Mouse (Mus musculus) hindbrain, embryonic 10.5 days (tissue): ENCODE results near the gene Cenpx. TPM values are rescaled to one million over a fixed set of nuclear protein-coding genes. Genes with fewer than 3 reads are reported as not detected.

Source experiments
- DNase-seq: peaks from one replicate; pipeline ENCODE4 v3.0.0-alpha.2; 2017; ENCODE audit warnings: low spot score
- H3K27ac ChIP-seq: fragments of 300-500 bp; sonication (generic); 2 replicates; pipeline ENCODE4 v1.5.1; 2016; ENCODE audit warnings: mild to moderate bottlenecking, moderate library complexity
- H3K27me3 ChIP-seq: fragments of 300-500 bp; sonication (generic); 2 replicates; pipeline ENCODE4 v1.6.1; 2016; ENCODE audit warnings: mild to moderate bottlenecking; ENCODE audit not compliant: poor library complexity, insufficient read depth, severe bottlenecking
- H3K36me3 ChIP-seq: fragments of 300-500 bp; sonication (generic); 2 replicates; pipeline ENCODE4 v1.6.1; 2016; ENCODE audit warnings: mild to moderate bottlenecking, moderate library complexity
- H3K4me1 ChIP-seq: fragments of 300-500 bp; sonication (generic); replicated peaks from 2 replicates; pipeline ENCODE4 v1.6.1; 2016; ENCODE audit warnings: mild to moderate bottlenecking
- H3K4me3 ChIP-seq: fragments of 300-500 bp; sonication (generic); 2 replicates; pipeline ENCODE4 v1.5.1; 2016; ENCODE audit warnings: mild to moderate bottlenecking, moderate library complexity
- H3K9me3 ChIP-seq: fragments of 300-500 bp; sonication (generic); 2 replicates; pipeline ENCODE4 v1.6.1; 2016; ENCODE audit warnings: mild to moderate bottlenecking, moderate library complexity
- WGBS: fragments of 180-500 bp; shearing (Covaris S2); methylation state at CpG from one replicate; pipeline ENCODE4 v1.1.7; 2016; 5-methylcytosine and 5-hydroxymethylcytosine counted together
- polyA plus RNA-seq: library from polyadenylated mRNA; unstranded; fragments of >200 nt; fragmentation: Nextera tagmentation; extraction: Ambion mirVana; gene quantifications from 2 replicates; pipeline ENCODE4 v1.2.1, GENCODE M21; 2016

Cenpx gene
- polyA plus RNA-seq, 1 experiment from 2014 or later: 137 TPM

DNA sequence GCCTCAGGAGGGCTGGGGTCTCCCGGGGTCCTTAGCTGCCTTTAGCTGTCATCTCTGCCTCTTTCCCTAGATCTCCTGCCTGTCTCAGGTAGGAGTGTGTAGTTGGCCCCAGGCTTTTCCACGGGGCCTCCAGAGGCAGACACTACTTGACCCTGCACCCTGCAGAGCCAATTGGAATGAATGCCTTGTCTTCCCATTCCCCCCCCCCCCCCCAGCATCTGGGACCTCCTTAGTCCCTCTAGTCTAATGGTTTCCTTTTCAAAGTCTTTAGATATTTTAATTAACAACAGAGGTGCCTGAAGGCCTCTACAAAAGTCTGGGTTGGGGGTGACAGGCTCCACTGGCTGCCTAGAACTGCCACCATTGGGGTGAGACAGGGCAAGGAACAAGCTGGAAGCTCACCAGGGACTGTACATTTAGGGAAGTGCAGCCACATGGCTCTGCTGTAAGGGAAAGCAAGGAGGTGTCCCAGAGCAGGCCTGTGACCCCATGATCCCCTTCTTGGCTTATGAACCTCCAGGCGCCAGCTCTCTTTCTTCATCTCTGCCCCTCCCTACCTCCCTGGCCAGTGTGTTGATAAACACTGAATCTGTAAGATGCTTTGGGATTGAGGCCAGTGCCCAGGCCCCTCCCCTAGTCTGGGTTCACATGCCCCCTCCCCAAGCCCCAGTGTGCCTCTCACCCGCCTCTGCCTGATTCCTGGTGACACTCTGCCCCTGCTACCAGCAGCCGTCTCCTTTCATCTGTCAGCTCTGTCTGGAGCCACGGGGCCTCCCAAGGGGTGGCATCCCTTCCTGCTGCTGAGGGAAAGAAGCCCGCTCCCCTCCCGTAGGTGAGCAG is 8.8 kb downstream of the Cenpx start:
- H3K9me3 ChIP-seq: no peaks in the 10 kb centered on the region
- H3K4me1 ChIP-seq: peaks cover 64% of the 10 kb centered on the region
- DNase-seq: peak; percentile 51
- peaks cover 14% of the 10 kb centered on the region for H3K27me3 ChIP-seq
- 11% methylated on average over 8 of the region's 8 CpGs for WGBS
- peak overlapping the region; percentile 16; the same call in 1 of the 2 replicates for H3K4me3 ChIP-seq
- peaks cover 71% of the 10 kb centered on the region for H3K36me3 ChIP-seq
- peak overlapping the region; percentile 87 for H3K27ac ChIP-seq

DNA sequence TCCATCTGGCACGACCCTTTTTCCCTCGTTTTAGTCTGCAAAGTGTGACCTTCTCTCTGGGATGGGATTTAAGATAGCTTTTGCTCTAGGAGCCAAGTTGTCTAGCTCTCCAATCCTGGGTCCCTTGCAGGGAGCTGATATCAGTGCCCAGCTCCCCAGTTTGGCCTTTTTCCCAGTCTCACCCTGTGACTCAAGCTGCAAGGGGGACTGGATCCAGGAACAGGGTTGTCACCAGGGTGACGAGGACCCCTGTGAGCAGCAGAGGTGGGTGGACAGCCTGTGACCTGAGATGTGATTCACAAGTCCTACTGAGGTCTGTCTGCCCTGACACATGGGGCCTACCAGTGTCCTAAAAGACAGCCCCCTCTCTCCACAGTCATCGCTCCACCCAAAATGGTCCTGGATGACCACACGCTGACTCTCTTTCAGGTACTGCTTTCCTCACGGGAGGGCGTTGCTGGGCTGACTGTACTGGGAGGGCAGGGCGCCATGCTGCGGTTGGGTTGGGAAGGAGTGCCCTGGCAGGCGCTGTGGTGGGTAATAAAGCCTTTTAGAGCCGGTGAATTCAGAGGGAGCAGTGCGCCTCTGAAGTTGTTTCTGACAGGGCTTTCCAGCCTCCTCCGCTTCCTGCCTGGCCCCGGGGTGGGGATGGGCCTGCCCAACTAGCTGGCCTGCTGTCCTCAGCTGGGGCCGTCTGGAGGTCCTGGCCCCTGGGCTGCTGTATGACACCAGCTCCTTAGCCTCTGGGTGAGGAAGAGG is 9.7 kb downstream of the Cenpx start:
- no peak for DNase-seq
- Histone ChIP-seq H3K27me3 (peaks cover 14% of the 10 kb centered on the region), H3K4me3 (peak overlapping the region; percentile 16; the same call in 1 of the 2 replicates), H3K4me1 (peaks cover 66% of the 10 kb centered on the region), H3K27ac (peak overlapping the region; percentile 87), H3K9me3 (no peaks in the 10 kb centered on the region), H3K36me3 (peaks cover 71% of the 10 kb centered on the region)
- WGBS: 33% methylated on average over 15 of the region's 15 CpGs

DNA sequence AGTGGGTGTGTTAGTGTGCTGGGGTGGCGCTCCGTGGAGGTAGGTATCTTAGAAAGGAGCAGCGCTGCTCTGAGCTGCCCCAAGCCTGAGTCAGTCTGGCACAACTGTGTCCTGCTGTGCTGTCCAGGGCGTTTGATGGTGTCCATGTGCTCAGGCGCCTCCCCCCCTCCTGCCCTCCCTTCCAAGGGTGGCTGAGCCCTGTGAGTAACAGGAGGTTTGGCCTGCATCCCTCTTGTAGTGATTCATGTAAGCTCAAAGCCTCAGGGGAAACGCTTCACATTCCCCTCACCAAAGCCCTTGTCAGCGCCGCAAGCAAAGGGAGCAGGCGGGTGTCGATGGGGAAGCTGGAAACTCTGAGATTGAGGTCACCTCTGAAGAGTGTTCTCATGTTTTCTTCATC is 15.8 kb downstream of the Cenpx start:
- peaks cover 50% of the 10 kb centered on the region for H3K4me1 ChIP-seq
- no peaks in the 10 kb centered on the region for H3K27me3 ChIP-seq
- DNase-seq: no peak
- no peak overlapping the region for H3K4me3 ChIP-seq
- H3K9me3 ChIP-seq: no peaks in the 10 kb centered on the region; the same call in 1 of the 2 replicates
- H3K27ac ChIP-seq: 0 out of 2 replicates have a peak overlapping the region, but pooled peaks have one; percentile 40
- H3K36me3 ChIP-seq: peaks cover 96% of the 10 kb centered on the region
- 65% methylated on average over 10 of the region's 10 CpGs for WGBS

DNA sequence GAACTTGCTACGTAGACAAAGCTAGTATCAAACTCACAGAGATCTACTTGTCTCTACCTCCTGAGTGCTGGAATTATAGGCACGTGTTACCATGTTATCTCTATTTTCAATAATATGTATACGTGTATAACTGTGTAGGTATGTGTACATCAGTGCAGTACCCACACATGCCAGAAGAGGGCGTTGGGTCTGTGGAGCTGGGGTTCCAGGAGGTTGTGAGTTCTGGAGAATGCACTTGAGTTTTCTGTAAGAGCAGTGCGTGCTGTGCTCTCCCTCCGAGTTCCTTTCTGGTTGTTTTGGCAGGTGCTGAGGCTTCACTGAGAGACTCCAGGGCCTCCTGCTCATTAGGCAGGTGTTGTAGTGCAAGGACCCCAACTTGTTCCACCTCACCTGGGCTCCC is 17.0 kb downstream of the Cenpx start:
- H3K9me3 ChIP-seq: no peaks in the 10 kb centered on the region; the same call in 1 of the 2 replicates
- no peak for DNase-seq
- 91% methylated on average over 6 of the region's 6 CpGs for WGBS

DNA sequence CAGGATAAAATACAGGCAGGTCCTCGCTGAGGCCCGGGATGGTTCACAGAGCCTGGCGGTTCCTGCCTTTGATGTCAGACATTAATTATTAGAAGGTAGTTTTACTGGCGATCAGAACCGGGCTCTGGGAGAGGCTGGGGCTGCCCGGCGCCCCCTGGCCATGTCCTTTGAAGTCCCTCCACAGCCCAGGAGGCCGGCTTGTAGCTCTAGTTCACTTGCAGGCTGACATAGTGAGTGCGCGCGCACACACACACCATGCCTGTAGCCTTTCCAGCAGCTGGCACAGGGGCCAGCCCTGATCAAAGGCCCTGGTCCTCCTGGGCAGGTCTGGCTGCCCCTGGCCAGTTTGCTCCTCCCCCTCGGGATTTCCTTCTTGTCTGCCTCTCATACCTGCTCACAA is 17.9 kb downstream of the Cenpx start:
- no peaks in the 10 kb centered on the region for H3K27me3 ChIP-seq
- H3K9me3 ChIP-seq: no peaks in the 10 kb centered on the region; the same call in 1 of the 2 replicates
- H3K4me3 ChIP-seq: peak overlapping the region; percentile 23; the same call in 1 of the 2 replicates

More for the DNA sequence above, 17.0 kb downstream of the Cenpx start:
- peaks cover 50% of the 10 kb centered on the region for H3K4me1 ChIP-seq
- no peaks in the 10 kb centered on the region for H3K27me3 ChIP-seq
- H3K27ac ChIP-seq: no peak overlapping the region
- peaks cover 97% of the 10 kb centered on the region for H3K36me3 ChIP-seq
- no peak overlapping the region for H3K4me3 ChIP-seq

DNA sequence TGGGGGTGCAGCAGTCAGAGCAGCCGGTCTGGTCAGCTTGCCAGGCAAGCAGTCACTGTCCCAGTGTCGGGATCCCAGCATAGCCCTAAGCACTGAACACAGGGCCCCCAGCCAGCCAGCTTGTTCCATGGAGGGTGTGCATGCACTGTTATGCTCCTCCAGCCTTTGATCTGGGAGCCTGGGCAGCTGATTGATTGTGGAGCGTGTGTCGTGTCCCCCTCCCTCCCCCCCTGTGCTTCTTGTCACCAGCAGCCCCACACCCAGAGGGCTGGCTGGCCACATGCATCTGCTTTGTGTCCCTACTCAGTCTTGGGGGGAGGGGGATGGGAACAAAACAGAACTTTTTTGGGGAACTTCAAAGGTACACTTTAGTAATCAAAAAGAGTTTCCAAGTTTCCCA is 18.4 kb downstream of the Cenpx start:
- no peaks in the 10 kb centered on the region; the same call in 1 of the 2 replicates for H3K9me3 ChIP-seq
- H3K36me3 ChIP-seq: peaks cover 95% of the 10 kb centered on the region
- no peaks in the 10 kb centered on the region for H3K27me3 ChIP-seq
- peak overlapping the region; percentile 79 for H3K27ac ChIP-seq
- WGBS: 22% methylated on average over 4 of the region's 4 CpGs
- H3K4me1 ChIP-seq: peaks cover 45% of the 10 kb centered on the region
- peak overlapping the region; percentile 11; the same call in 1 of the 2 replicates for H3K4me3 ChIP-seq
- peak; percentile 50 for DNase-seq

More for the DNA sequence above, 17.9 kb downstream of the Cenpx start:
- peak; percentile 45 for DNase-seq
- Histone ChIP-seq H3K4me1 (peaks cover 50% of the 10 kb centered on the region), H3K36me3 (peaks cover 95% of the 10 kb centered on the region), H3K27ac (peak overlapping the region; percentile 79)
- whole genome bisulfite sequencing: 50% methylated on average over 12 of the region's 12 CpGs

DNA sequence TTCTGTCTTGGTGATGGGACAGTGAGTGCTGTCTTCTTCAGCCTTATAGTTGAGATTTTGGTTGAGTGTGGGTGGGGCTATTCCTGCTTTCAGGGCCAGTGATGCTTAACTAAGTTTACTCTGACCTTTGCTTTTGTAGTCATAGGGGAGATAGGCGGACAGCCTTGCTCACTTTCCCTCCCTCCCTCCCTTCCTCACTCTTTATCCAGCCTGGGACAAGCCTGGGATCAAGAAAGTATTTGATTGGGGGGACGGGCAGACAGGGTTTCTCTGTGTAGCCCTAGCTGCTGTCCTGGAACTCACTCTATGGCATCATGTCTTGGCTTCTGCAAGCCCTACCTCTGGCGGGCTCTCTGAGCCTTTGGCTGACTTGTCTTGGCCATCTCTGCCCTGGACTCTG is 20.1 kb downstream of the Cenpx start:
- no peak overlapping the region for H3K4me3 ChIP-seq
- WGBS: 66% methylated on average over 3 of the region's 3 CpGs
- H3K4me1 ChIP-seq: peaks cover 38% of the 10 kb centered on the region
- no peaks in the 10 kb centered on the region for H3K27me3 ChIP-seq
- no peak for DNase-seq
- H3K9me3 ChIP-seq: no peaks in the 10 kb centered on the region; the same call in 1 of the 2 replicates
- no peak overlapping the region for H3K27ac ChIP-seq
- H3K36me3 ChIP-seq: peaks cover 93% of the 10 kb centered on the region

DNA sequence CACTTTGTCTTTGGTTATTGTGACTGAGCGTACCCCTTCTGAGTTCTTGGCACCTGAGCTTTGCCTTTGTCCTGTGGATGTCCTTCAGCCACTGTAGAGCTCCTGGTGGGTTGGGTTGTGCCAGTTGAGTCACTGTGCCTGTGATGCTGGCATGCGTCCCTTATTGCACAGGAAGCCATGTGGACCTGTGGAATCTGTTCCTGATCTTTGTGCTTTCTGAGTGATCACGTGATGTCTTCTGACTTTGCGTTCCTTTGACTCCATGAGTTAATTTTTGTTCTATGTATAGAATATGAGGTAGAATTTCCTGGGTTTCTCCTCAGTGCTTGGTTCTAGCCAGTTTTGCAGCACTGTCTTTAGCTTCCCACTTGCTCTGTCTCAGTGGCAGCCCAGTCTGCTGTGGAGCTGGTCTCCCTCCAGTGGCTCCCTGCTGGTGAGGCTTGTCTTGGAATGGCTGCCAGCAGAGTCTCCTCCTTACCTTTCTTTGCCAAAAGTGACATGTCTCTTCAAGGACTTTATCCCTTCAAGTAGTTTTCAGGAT is 21.0 kb downstream of the Cenpx start:
- Histone ChIP-seq H3K4me3 (no peak overlapping the region), H3K36me3 (peaks cover 93% of the 10 kb centered on the region), H3K4me1 (peaks cover 33% of the 10 kb centered on the region), H3K27ac (no peak overlapping the region), H3K27me3 (no peaks in the 10 kb centered on the region), H3K9me3 (no peaks in the 10 kb centered on the region; the same call in 1 of the 2 replicates)
- WGBS: 96% methylated on average over 4 of the region's 4 CpGs
- DNase-seq: no peak

DNA sequence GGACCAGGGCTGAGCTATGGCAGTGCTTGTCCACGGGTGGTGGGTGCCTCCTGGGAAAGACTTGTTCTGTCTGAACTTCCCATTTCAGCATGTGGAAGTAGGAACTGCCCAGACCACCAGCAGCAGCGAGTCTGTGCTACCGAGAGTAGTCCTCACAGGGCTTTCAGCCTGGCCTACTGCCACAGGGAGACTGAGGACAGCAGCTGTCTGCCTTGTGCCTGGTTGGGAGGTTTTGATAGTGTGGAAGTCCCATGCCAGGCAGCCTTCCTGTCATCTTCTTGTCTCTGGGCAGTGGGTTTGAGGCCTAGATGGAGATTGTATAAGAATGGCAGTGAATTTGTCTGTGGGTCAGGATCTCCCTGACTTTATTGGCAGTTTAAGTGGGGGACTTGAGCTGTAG is 24.2 kb downstream of the Cenpx start:
- H3K4me3 ChIP-seq: no peak overlapping the region
- no peak for DNase-seq
- no peaks in the 10 kb centered on the region for H3K27me3 ChIP-seq
- WGBS: 83% methylated on average over 3 of the region's 3 CpGs
- peaks cover 28% of the 10 kb centered on the region for H3K4me1 ChIP-seq
- no peaks in the 10 kb centered on the region for H3K9me3 ChIP-seq
- H3K36me3 ChIP-seq: peaks cover 94% of the 10 kb centered on the region
- no peak overlapping the region for H3K27ac ChIP-seq

DNA sequence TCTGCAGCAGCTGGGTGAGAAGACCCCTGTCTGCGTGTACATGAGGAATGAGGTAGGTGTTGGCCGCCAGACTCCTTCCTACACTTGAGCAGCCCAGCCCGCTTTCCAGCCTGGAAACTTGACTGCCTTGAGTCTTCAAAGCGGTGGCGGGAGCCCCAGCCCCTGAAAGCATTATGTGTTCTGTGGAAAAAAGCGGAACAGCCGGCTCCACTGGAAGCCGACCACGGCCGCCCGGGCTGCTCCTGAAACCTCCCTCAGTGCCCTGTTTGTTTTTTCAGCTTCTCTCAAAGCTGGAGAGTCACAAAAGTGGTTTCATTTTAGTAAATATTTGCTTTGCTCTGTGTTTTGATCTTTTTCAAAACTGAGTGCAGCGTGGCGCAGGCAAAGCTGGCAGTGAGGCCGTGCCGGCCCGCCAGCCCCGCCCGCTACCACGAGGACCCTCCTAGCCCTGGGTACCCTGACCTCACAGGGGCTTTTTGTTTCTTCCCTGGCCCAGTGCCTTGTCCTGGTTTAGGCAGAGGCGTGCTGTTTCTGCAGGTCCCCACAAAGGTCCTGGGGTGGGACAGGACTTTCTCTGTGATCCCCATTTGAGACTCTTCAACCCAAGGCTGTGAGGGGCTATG is 26.8 kb downstream of the Cenpx start:
- H3K36me3 ChIP-seq: peaks cover 94% of the 10 kb centered on the region
- no peaks in the 10 kb centered on the region for H3K9me3 ChIP-seq
- no peak overlapping the region for H3K4me3 ChIP-seq
- 68% methylated on average over 20 of the region's 20 CpGs for WGBS
- H3K4me1 ChIP-seq: peaks cover 23% of the 10 kb centered on the region
- no peaks in the 10 kb centered on the region for H3K27me3 ChIP-seq
- DNase-seq: no peak
- peak overlapping the region; percentile 66 for H3K27ac ChIP-seq

DNA sequence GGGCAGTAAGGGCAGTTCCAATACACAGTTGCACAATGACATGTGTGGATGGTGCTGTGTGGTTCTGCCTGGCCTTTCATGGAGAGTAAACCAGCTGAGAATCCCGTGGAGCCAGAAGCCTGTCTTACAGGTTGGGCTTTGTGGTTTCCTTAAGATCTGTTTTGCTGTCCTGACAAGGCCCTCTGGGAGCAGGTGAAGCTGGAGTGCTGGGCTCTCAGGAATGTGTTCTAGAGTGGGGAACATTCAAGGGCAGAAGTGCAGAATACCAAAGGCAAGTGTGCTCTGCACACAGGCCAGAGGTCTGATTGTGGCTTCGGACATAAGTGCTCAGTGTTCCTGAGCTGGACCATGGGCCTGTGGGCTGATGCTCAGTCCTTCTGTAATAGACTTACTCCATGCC is 28.9 kb downstream of the Cenpx start:
- H3K4me3 ChIP-seq: no peak overlapping the region
- peaks cover 23% of the 10 kb centered on the region for H3K4me1 ChIP-seq
- no peak overlapping the region for H3K27ac ChIP-seq
- H3K36me3 ChIP-seq: peaks cover 98% of the 10 kb centered on the region
- no peaks in the 10 kb centered on the region for H3K9me3 ChIP-seq
- DNase-seq: no peak
- 89% methylated on average over 2 of the region's 2 CpGs for WGBS
- no peaks in the 10 kb centered on the region for H3K27me3 ChIP-seq

DNA sequence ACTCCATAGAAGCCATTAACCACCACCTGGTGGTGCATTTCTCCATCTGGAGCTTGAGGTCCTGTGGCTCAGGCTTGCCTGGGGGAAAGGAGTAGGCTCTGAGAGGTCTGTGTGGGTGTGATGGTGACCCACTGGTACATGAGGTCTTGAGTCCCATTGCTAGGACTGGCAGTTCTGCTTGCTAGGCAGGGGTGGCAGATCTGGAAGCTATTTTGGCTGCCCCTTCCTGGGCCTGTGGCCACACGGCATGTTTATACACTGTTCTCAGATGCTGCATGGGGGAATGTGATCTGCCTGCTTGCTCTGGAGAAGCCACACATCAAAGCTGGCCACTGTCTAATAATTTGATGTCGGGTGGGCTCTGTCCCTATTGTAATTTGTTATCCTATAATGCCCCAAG is 29.5 kb downstream of the Cenpx start:
- peaks cover 98% of the 10 kb centered on the region for H3K36me3 ChIP-seq
- H3K4me3 ChIP-seq: no peak overlapping the region
- H3K27me3 ChIP-seq: no peaks in the 10 kb centered on the region
- DNase-seq: no peak
- no peaks in the 10 kb centered on the region for H3K9me3 ChIP-seq
- peaks cover 23% of the 10 kb centered on the region for H3K4me1 ChIP-seq
- 80% methylated on average over 2 of the region's 2 CpGs for WGBS
- no peak overlapping the region for H3K27ac ChIP-seq
